Mouse (Mus musculus): Measurements from ENCODE around the gene Tbc1d1. TPM values are rescaled to one million over a fixed set of nuclear protein-coding genes. Genes with fewer than 3 reads are reported as not detected.

Gene Tbc1d1
- polyA plus RNA-seq, 1 experiment: 23.8 TPM

GRCm38 (mm10) chr5:64230507-64231041, 74.5 kb downstream of the Tbc1d1 start:
- peak overlapping the region; percentile 2 for H3K27ac ChIP-seq (ENCODE audit: insufficient read depth, low read depth, low read length)
- peaks cover 25% of the 10 kb centered on the region for H3K4me1 ChIP-seq (ENCODE audit: control insufficient read depth, insufficient read depth, low read length)
- TF ChIP-seq CTCF (IDR thresholded peaks at IDR 0.05; ENCODE audit: low read depth, low read length): no peak

DNA sequence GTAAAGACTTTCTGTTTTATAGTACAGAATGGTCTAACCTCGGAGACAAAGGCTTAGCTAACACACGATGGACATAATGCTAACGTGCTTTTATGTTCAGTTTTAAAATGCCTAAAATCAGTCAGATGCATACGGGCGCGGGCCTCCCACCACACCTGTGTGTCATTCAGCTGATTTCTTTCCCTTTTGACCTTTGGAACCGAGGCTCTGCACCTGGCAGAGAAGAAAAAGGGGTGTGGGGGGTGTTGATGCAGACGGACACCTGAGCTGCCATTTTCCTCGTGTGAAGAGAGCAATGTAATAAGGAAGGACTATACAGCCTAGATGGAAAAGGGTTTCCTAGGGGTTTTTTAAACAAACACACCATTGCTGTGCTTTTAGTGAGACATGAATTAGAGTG, 76.8 kb downstream of the Tbc1d1 start:
- Histone ChIP-seq H3K4me1 (ENCODE audit: control insufficient read depth, insufficient read depth, low read length) (peaks cover 34% of the 10 kb centered on the region), H3K4me3 (ENCODE audit: insufficient read depth, low read length) (no peak overlapping the region), H3K27ac (ENCODE audit: insufficient read depth, low read depth, low read length) (no peak overlapping the region)
- no peak for TF ChIP-seq POLR2A (IDR thresholded peaks at IDR 0.05; ENCODE audit: borderline replicate concordance, low read depth, low read length)
- no peak for TF ChIP-seq CTCF (IDR thresholded peaks at IDR 0.05; ENCODE audit: low read depth, low read length)

More at GRCm38 (mm10) chr5:64230507-64231041, 74.5 kb downstream of the Tbc1d1 start:
- peak overlapping the region; percentile 86 for H3K4me3 ChIP-seq (ENCODE audit: insufficient read depth, low read length)

DNA sequence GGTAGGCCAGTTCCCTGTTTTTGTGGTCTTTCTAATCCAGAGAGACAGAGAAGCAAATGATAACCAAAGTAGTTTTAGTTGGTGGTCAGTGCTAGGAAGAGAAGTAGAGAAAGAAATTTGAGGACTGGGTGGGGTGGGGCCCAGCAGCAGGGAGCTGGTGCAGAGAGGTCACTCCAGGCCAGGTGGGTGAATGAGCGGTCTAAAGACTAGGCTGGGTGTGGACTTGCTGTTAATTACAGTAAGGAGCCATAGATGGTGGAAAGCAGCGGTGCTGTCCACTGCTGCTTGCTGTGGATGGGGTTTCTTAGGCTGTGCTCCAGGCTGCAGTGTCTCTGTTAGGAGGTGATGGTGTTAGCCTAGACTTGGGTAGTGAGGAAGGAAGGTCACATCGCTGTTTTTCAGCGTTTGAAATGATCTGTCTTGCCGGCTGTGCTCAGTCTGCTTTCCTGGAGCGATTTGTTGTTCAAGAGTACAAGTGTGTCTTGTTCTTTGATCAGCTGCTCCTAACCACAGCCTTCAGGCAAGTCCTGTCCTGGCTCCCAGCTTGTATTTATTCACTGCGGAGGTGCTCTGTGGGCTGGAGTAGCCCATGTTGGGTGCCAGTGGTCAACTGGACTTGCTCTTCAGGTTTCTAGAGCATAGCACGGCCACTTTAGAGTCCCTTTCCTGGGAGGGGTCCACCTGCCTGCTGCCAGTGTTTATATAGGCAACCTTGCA, 78.3 kb downstream of the Tbc1d1 start:
- Histone ChIP-seq H3K4me1 (ENCODE audit: control insufficient read depth, insufficient read depth, low read length) (peaks cover 40% of the 10 kb centered on the region), H3K27ac (ENCODE audit: insufficient read depth, low read depth, low read length) (no peak overlapping the region)

GRCm38 (mm10) chr5:64235250-64235649, 79.1 kb downstream of the Tbc1d1 start:
- Histone ChIP-seq H3K27ac (ENCODE audit: insufficient read depth, low read depth, low read length) (no peak overlapping the region), H3K4me3 (ENCODE audit: insufficient read depth, low read length) (no peak overlapping the region), H3K4me1 (ENCODE audit: control insufficient read depth, insufficient read depth, low read length) (peaks cover 45% of the 10 kb centered on the region)
- TF ChIP-seq POLR2A (IDR thresholded peaks at IDR 0.05; ENCODE audit: borderline replicate concordance, low read depth, low read length) (no peak), CTCF (IDR thresholded peaks at IDR 0.05; ENCODE audit: low read depth, low read length) (no peak)

More for the DNA sequence above, 78.3 kb downstream of the Tbc1d1 start:
- H3K4me3 ChIP-seq (ENCODE audit: insufficient read depth, low read length): no peak overlapping the region
- TF ChIP-seq POLR2A (IDR thresholded peaks at IDR 0.05; ENCODE audit: borderline replicate concordance, low read depth, low read length) (no peak), CTCF (IDR thresholded peaks at IDR 0.05; ENCODE audit: low read depth, low read length) (no peak)

DNA sequence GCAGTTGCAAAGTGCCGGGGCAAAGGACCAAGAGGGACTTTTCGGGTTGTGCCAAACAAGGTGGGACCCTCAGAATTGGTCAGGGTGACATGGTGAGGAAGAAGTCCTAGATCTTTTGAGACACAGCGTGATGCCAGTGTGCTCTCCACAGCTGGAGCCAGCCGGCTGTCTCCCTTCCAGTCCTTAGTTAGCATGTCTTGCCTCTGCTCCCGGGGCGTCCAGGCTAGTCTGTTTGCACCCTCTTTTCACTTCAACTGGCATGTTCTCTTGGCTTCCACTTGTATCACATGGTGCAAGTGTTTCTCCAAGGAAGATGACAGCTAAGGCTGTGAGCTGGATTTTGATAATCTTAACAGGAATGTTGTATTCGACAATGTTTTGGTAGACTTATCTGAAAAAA, 80.5 kb downstream of the Tbc1d1 start:
- H3K4me3 ChIP-seq (ENCODE audit: insufficient read depth, low read length): no peak overlapping the region
- TF ChIP-seq CTCF (IDR thresholded peaks at IDR 0.05; ENCODE audit: low read depth, low read length) (no peak), POLR2A (IDR thresholded peaks at IDR 0.05; ENCODE audit: borderline replicate concordance, low read depth, low read length) (no peak)
- no peak overlapping the region for H3K27ac ChIP-seq (ENCODE audit: insufficient read depth, low read depth, low read length)
- peaks cover 54% of the 10 kb centered on the region for H3K4me1 ChIP-seq (ENCODE audit: control insufficient read depth, insufficient read depth, low read length)

DNA sequence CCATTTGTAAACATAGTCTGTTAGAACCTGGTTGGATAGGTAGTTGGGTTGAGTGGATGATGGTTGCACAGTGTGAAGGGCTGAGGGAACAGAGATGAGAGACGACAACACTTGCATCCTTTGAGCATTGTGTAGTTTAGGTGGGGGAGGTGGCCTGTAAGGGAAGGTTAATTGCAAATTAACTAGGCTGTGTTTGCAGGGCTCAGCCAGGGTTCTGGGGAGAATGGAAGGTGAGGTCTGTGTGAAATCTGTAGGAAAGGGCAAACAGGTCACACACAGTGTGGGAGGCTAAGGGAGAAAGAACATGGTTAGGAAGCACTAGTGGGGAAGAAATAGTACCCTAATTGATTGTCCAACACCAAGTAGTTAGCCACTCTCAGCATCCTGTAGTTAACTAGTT, 81.2 kb downstream of the Tbc1d1 start:
- Histone ChIP-seq H3K27ac (ENCODE audit: insufficient read depth, low read depth, low read length) (no peak overlapping the region), H3K4me3 (ENCODE audit: insufficient read depth, low read length) (no peak overlapping the region), H3K4me1 (ENCODE audit: control insufficient read depth, insufficient read depth, low read length) (peaks cover 60% of the 10 kb centered on the region)
- TF ChIP-seq POLR2A (IDR thresholded peaks at IDR 0.05; ENCODE audit: borderline replicate concordance, low read depth, low read length) (no peak), CTCF (IDR thresholded peaks at IDR 0.05; ENCODE audit: low read depth, low read length) (no peak)

DNA sequence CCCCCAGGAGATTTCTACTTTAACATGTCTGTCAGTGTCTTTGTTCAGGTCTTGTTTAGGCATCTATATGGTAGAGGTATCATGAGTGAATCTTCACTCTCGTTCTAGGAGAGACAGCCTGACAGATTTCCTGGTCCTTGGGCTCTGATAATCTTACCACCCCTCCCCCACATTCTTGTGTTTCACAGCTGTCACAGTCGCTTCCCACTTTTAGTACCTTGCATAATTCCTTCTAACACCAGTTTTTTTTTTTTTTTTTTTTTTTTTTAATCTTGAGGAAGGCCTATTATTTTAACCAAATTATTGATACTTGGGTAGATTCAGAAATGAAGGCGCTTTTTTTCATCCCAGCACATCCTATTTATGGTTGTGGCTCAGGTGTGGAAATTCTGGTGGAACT, 81.6 kb downstream of the Tbc1d1 start:
- H3K4me3 ChIP-seq (ENCODE audit: insufficient read depth, low read length): no peak overlapping the region
- H3K4me1 ChIP-seq (ENCODE audit: control insufficient read depth, insufficient read depth, low read length): peaks cover 64% of the 10 kb centered on the region
- no peak overlapping the region for H3K27ac ChIP-seq (ENCODE audit: insufficient read depth, low read depth, low read length)
- TF ChIP-seq POLR2A (IDR thresholded peaks at IDR 0.05; ENCODE audit: borderline replicate concordance, low read depth, low read length) (no peak), CTCF (IDR thresholded peaks at IDR 0.05; ENCODE audit: low read depth, low read length) (no peak)

DNA sequence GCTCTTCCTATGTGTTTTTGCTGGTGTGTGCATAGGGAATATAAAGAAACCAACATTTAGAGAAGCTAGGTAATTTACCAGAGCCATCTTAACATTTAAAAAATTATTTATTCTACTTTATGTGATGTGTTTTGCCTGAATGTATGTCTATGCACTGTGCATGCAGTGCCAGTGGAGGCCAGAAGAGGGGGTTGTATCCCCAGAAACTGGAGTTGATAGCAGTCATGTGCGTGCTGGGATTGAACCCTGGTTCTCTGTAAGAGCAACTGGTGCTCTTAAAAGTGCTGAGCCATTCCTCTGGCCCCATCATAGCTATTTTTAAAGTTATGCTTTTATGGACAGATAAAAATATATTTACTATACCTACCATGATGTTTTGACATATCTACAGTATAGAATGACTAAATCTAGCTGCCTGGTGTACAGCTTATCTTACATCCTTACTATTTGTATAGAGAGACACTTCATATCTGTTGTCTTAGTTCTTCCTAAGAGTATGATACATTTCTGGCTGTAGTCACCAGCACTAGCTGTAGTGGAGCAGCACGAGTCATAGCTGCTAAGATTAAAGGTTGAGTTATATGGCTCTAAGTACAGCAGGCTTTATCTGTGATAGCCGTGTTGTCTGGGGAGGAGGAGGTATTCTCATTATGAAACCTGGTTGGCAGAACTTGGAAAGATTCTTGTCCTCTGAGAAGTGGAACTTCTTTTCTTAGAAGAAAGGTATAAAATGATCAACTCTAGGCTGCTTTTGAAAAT, 83.0 kb downstream of the Tbc1d1 start:
- Histone ChIP-seq H3K4me1 (ENCODE audit: control insufficient read depth, insufficient read depth, low read length) (peaks cover 71% of the 10 kb centered on the region), H3K27ac (ENCODE audit: insufficient read depth, low read depth, low read length) (no peak overlapping the region)

GRCm38 (mm10) chr5:64240941-64241682, 85.0 kb downstream of the Tbc1d1 start:
- H3K4me1 ChIP-seq (ENCODE audit: control insufficient read depth, insufficient read depth, low read length): peaks cover 68% of the 10 kb centered on the region
- peak overlapping the region; percentile 26 for H3K4me3 ChIP-seq (ENCODE audit: insufficient read depth, low read length)
- peak overlapping the region; percentile 91 for H3K27ac ChIP-seq (ENCODE audit: insufficient read depth, low read depth, low read length)
- no peak for TF ChIP-seq POLR2A (IDR thresholded peaks at IDR 0.05; ENCODE audit: borderline replicate concordance, low read depth, low read length)
- no peak for TF ChIP-seq CTCF (IDR thresholded peaks at IDR 0.05; ENCODE audit: low read depth, low read length)

More for the DNA sequence above, 83.0 kb downstream of the Tbc1d1 start:
- H3K4me3 ChIP-seq (ENCODE audit: insufficient read depth, low read length): no peak overlapping the region
- TF ChIP-seq CTCF (IDR thresholded peaks at IDR 0.05; ENCODE audit: low read depth, low read length): peak; percentile 24; the same call in 1 of the 2 replicates
- no peak for TF ChIP-seq POLR2A (IDR thresholded peaks at IDR 0.05; ENCODE audit: borderline replicate concordance, low read depth, low read length)
